Mouse (Mus musculus): ENCODE measurements around the gene Mcmbp. TPM values are rescaled to one million over a fixed set of nuclear protein-coding genes. Genes with fewer than 3 reads are reported as not detected.
A peak's percentile ranks its signal among the peaks of the same experiment; 100 is the strongest.

Gene Mcmbp
- 10 to 100 TPM; 62.1 to 92.0 (median 65.6) TPM for polyA plus RNA-seq (2017; shearing (Covaris generic))

DNA sequence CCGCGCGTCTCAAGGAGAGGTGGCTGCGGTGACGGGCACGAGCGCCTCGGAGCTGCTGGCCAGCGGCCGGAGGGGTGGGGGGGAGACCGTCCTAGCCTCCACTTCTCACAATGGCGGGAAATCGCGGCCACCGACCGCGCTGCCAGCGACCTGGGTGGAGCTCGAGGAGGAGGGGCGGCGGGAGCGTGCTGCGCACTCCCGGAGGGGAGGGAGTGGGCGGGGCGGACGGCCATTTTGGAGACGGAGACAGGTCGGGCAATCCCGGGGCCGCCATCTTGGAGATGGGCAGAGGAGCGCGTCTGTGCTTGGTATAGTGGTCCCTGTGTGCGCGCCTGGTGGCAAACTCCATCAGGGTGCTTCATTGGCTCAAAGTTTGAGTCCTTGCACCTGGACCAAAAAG lies at the start of gene Mcmbp:
Gene Mcmbp (minus strand): TSS at position 162 of the 400 bp plus-strand sequence.
- ATAC-seq = peak; percentile 41

DNA sequence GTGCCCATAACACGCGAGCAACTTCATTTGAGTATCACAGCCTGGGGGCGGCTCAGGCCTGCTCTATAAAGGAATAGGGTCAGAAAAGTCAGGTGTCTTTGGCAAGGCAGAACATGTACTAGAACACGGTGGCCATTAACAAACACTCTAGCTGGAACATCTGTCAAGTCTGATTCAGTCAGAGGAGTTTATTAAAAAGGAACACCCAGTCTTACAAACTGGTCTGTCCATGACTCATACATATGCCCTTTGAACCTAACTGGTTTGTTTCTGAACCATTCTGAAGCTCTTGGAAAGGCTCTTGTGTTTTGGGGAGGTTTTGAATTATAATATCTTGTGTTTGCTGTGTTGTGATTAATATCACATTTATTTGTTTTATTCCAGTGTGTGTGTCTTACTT lies 49.8 kb upstream of the Mcmbp start:
- no peak for ATAC-seq

DNA sequence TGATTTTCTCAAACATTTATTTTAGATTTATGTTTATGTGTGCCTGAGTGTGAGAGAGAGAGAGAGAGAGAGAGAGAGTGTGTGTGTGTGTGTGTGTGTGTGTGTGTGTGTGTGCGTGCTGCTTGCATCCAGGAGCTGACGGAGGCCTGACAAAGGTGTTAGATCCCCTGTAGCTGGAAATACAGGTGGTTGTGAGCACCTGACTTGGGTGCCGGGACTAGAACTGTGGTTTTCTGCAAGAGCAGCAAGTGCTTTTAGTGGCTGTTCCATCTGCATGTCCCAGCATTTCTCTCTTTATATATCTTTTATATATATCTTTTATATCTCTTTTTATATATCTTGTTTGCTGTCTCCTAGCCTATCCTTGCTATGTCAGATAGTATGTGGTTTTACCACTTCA lies 41.6 kb upstream of the Mcmbp start:
- no peak for ATAC-seq

DNA sequence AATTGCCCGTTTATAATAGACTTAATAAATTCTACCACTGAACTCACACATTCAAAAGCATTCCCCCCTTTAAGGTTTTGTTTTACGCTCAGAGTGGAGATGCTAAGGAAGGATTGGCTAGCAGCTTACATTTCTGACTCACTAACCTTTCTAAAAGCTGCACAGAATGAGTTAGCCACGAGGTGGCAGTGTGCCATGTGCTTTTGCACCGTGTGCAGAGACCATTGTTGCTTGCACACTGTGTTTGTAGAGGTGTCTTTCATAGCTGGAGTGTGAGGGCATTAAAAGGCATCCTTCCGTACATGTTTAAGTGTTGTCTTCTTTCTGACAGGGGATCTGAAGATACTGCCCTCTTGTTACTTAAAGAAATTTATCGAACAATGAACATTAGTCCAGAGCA lies 39.0 kb upstream of the Mcmbp start:
- peak; percentile 43 for ATAC-seq

DNA sequence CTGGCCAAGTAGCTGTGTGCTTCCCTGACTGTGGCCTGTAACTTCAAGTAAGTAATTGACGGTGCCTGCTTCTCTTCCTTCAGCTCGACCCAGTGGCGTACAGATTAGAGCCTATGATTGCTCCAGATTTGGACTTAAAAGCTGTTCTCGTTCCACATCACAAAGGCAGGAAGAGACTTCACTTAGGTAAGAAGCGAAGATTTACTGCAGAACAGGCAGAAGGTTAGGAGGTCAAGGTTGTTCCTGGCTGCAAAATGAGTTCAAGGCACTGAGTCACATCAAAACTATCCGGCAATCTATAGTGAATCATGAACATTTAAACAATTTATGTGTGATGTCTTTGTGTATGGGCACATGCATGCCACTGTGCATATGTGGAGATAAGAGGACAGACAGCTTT lies 36.9 kb upstream of the Mcmbp start:
- no peak for ATAC-seq

DNA sequence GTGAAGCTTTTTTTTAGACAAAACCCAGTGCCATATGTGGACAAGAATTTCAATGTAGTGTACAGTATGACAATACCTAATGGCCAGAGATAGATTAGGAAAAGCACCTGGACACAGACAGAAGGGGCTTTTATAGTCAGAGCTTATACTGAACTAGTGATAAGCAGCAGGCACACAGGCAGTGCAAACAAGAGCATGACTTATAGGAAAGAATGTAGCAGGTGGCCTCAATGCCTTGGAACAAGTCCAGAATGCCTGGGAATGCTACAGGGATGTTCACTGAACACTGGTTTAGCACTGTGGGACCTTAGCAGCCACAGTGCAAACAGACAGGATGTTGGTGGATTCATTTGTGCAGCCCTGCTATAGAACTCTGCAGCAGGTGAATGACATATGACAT lies 26.4 kb upstream of the Mcmbp start:
- ATAC-seq = no peak

DNA sequence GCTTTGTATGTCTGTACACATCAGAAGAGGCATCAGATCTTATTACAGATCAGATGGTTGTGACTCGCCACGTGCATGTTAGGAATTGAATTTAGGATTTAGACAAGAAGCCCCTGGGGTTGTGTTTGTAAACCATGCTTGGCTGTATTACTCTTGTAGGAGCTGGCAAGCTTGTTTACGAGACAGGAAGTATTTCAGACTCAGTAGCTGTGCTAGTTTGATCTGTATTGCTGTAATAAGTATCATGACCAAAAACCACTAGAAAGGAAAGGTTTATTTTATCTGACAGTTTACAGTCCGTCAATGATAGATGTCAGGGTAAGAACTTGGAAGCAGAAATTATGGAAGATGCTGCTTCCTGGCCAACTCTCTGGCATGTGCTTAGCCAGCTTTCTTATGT lies 18.7 kb upstream of the Mcmbp start:
- ATAC-seq = peak; percentile 92

DNA sequence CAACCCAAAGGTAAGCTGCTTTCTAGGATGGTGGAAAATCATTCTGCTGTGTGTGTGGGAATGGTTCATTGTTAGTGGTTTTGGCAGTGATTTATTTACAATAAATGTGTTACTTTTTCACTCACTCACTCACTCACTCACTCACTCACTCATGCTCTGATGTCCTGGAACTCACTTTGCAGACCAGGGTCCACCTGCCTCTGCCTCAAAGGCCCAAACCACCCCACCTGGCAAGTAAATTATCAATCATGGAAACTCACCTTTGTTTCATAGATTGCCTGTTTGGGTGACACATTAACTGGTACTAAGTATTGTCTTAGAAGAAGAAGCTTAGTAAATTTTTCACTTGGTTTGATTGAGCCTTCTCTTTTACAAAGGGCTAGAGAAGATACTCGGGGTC lies 15.1 kb upstream of the Mcmbp start:
- ATAC-seq = no peak

DNA sequence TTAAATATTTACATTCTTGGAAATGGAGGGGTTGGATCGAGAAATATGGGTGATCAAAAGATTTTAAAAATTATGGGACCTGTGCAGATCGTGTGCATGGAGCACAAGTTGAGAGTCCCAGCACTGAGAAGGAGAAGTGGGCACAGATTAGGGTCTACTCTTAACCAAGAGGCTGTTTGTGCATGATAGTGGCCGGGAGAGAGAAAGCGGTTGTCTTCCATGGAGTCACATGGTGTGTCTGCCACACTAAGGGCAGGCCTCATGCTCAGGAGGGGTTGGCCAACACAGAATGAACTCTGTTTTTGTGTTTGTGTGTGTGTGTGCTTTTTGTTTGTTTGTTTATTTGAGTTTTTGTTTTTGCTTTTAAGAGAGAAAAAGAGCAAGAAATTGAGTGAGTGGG lies 11.7 kb upstream of the Mcmbp start:
- no peak for ATAC-seq

DNA sequence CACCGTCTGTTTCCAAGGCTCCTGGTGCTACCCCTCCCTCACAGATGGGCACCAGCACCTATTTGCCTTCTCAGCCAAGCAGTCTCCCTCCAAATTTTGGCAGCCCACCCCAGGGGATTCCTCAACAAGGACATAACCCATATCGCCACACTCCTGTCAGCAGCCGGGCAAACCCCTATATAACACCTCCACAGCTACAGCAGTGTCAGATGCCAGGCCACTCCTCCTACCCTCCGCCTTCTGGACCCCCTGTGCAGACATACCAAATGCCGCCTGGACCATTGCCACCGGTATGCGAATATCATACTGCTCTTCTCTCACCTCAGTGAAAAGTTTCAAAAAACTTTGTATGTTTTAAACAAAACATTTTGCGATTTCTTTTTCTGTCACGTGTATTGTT lies 10.0 kb upstream of the Mcmbp start:
- no peak for ATAC-seq

DNA sequence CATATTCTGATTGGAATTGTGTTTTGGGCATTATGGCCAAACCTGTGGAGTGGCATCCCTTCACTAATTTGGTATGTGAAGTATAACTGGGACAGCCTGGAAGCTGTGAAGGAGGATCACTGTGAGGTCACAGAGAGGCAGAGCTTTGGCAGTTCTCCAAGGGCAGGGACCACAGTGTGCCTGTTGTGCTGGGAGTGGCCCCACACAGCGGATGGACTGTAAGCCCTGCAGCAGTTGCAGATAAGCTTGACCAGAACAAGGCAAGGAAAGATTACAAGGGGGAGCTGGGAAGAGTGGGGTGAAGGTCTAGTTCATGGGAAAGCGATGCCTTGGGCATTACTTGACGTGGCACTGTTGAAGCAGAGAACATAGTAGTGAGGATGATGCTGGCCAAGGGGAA lies 8.5 kb upstream of the Mcmbp start:
- no peak for ATAC-seq

DNA sequence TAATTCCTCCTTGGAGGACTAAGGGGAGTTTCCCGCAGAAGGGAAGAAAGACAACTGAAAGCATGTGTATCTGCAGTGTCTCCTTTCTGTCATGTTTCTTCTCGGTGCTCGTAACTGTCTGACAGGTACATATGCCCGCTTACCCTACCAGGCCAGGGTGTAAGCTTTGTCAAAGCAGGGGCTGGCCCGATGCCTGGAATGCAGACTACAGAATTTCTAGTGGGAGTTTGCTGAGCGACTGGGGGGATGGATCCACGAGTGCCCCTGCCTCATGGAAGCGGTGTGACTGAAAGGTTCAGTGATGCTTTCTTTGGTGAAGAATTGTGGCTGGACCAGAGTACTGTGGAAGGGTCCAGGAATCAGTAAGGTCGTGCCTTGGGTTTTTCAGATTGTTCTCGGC lies 5.9 kb upstream of the Mcmbp start:
- no peak for ATAC-seq

DNA sequence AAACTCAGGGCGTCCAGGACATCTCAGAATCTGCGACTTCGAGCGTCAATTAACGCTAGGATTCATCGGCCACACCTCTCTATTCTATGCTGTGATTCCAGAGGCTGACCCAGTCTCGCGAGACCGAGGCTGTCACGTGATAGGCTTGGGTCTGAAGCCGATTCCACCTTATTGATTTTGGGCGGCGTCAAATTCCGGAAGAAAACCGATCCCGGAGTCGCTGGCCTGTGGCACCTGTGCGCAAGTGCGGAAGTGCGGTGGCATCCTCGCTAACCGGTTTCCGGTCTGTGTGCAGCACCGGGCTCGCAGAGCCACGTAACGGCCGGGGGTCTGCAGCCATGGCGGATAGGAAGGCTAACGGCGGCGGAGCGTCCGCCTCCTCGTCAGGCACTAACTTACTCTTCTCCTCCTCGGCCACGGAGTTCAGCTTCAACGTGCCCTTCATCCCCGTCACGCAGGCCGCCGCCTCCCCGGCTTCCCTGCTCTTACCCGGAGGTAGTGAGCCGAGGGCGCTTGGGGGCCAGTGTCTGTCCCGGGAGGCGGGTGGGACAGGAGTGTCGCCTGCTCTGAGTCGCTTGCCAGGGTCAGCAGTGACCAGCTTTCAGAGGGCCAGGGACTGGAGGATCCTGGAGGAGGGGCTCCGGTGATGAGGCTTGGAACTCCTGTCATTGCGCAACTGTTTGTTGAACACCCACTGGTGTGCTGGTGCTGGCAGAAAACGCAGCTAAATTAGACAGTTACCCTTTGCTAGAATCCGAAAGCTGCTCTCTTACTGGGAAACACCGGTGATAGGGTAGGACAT lies 4.6 kb upstream of the Mcmbp start, which contains the start of gene Sec23ip:
Gene Sec23ip (plus strand): TSS at position 260 of the 802 bp plus-strand sequence.
- ATAC-seq = peak; percentile 89

DNA sequence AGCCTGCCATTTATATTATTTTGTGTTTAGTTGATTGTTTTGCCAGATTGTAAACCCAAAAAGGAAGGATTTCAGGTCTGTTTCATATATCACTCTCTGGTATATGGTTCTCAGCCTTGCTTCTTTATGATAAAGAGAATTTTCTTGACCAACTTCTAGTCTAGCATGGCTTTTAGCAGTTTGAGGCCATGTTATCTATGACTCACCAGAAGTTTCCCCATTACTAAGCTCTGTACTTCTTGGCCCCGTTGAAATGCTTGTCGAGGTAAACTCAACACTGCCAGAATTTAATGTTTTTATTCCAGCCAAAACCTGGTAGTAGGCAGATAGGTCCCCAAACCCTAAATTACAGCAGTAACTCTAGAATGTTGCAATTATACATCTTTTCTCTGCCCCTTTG lies 3.6 kb upstream of the Mcmbp start:
- ATAC-seq = no peak

DNA sequence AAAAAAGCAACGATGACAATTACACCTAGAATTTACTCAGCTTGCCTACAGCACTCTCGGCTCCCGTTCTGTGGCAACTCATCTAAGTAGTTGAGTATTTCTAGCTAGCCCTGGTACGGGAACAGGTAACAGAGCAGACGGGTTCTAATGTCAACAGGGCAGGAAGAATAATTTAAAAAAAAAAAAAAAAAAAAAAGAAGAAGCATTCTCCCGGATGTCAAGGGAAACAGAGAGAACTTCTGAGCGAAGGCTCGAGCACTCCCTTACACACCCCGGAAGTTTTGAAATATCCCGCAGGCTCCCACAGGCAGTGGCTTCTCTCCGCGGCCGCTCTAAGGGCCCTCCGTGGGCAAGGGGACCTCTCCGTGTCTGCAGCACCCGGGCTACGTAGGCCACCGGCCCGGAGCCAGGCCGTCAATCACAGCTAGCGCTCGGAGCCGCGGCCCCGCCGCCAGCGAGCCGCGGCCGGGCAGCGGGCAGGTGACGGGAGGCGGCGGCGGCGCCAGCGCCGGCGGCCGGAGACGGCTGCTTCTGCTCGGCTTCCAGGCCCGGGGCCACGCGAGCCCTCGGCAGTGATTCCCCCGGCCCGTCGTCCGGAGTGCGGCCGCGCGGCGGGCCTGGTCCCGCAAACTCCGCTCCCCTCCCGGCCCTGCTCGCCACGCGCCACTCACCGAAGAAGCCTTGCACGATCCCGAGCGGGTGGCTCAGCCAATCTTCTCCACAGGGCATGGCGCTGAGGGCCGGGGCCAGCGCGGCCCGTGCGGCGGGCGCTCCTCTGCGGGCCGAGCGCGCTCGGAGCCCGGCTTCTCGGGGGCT lies 625 bp downstream of the Mcmbp start:
- ATAC-seq = peak; percentile 62

DNA sequence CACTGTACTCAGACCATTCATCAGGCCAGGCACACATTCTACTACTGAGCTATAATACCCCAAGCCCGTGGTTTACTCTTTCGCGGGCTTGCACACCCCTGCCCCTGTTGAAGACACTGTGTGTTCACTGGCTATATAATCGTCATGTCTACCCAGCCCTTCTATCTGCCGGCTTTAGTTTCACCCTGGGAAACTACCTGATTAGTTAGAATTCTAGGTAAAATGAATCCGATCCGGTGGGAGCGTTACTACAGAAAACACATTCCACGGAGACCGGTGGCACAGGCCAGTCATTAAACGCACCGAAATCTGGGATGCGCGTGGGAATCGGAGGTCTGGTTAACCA lies 1.2 kb downstream of the Mcmbp start:
- ATAC-seq = peak; percentile 20

DNA sequence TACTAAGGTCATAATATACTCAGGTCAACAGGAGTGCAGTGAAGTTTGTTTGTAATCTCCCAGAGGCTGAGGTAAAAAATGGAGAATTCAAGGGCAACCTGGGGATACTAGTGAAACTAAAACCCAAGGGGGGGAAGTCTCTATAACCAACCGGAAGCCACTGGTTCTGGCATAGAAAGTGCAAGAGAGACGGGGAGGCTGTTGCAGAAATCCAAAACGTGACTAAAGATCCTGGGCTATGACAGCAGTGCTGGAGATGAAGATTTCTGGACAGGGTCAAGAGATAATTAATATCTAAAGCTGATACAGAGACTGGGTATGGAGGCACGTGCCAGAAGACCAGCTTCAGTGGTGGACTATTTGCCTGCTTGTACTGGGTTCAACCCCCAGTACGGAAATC lies 2.3 kb downstream of the Mcmbp start:
- peak; percentile 49 for ATAC-seq

DNA sequence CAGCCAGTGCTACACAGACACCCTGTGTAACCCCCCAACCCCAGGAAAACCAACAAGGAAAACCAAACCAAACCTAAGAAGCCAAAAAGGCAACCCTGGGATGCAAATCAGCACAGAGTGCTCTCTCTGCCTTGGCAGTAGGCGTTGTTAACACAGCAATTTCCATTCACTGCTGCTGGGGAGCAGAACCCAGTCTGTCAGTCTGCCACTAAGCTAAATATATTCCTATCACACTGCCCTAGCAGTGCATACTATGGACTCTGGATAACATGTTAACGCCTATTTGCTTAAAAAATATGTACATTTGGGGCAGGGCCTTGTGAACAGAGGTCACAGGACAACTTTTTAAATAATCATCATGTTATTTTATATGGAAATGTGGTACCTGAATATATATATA lies 8.7 kb downstream of the Mcmbp start:
- ATAC-seq = peak; percentile 33

DNA sequence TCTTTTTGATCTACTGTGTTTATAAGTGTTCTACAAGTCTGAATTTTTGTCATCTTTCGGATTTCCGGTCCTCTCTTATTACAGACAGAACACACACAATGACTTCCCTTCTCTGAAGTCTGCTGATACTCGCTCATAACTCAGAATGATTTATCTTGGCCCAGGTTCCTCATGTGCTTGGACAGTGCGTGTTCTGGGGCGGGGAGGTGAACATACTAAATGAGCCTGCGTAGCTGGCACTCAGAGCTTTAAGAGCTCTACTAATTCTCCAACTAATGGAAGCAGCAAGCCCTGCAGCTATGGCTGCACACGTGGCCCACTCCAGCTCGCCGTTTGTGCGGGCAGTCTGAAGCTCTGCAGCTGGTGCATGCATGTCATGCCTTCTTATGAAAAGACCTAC lies 11.6 kb downstream of the Mcmbp start:
- peak; percentile 29 for ATAC-seq

DNA sequence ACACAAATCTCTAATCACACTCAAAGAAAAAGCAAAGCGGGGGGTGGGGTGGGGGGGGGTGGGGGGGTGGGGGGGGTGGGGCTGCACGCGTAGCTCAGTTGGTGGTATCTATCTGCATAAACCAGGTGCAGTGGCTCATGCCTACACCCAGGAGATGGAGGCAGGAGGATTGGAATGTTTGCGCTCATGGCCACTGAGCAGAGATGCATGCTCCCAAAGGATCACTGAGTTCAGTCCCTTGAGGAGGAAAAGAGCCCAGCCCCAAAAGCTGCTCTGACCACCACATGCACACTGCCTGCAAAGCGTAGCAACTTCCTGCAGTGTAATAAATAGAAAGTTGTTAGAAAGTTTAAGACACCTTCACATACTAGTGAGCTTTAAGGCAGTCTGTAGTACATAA lies 12.6 kb downstream of the Mcmbp start:
- ATAC-seq = no peak

DNA sequence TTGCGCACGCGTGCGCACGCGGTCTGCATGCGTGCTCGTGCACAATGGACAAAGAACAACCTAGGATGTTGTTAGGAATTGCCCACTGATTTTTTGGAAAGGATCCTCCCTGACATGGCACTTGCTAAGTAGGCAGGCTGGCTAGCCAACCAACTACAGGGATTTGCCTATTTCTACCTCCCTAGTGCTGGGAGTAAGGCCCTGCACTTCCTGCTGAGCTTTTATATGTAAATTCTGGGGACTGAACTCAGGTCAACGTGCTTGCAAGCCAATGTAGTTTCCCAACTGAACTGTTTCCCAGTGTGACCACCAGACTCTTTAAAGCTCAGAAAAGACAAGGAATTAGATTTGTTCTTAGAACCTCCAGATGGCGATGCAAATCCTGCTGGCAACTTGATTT lies 13.3 kb downstream of the Mcmbp start:
- ATAC-seq = no peak

DNA sequence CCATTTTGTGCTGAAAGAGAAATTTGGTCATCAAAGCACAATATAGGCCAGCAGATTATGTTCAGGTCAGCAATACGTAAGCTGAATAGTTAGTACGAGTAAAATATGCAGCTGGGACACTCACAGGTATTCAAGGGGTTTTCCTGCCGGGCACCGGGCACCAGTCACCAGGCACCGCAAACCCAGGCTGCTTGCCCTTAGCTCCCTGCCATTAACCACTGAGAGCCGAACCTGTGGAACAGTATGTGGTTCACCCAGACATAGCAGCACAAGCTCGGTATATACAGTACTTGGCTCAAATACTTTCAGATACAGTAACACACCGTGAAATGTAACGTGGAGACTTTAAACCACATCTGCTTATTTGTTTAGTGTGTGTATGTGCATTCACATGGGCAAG lies 15.1 kb downstream of the Mcmbp start:
- ATAC-seq = no peak

DNA sequence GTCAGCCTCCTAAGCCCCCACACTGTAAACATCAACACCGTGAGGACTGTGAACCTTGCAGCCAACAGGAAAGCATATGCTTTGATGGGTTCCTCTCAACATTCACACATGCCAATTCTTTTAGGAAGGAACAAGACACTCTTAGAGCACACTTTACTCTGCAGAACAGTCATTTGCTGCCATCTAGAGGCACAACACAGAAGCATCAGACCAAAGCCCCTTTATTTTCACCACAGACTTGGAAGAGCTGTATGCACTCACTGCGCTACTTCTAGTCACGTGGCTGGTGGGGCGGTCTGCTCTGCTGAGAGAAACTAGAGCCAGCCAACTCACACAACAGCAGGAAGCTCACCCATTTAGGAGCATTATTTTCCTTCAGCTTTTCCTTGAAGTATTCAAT lies 15.5 kb downstream of the Mcmbp start:
- peak; percentile 86 for ATAC-seq

DNA sequence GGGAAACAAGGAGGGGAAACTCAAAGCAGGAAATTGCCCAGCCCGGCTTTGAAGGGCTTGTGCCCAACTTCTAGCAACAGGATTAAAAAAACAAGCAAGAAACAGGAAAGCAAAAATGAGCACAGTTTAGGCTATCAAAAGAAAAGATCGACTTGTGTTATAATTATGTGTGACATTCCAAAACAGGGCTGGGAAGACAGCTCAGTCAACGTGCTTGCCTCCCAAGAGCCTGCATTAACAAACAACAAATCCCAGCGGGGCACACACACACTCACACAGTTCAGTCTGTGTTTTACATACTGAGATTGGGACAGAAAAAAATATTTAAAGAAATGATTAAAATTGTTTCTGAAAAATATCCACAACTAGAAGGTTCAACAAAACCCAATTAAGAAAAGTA lies 22.3 kb downstream of the Mcmbp start:
- no peak for ATAC-seq
